Mouse (Mus musculus) lung, postnatal 0 days (tissue): ENCODE results near the gene Eps8l3. TPM values are rescaled to one million over a fixed set of nuclear protein-coding genes. Genes with fewer than 3 reads are reported as not detected.

Experiments used
- ATAC-seq: fragments of 200-750 bp; cut with Nextera tagmentation; 2 replicates; pipeline ENCODE4 v1.8.0; 2017; ENCODE audit warnings: moderate library complexity
- DNase-seq: peaks from one replicate; pipeline ENCODE4 v3.0.0-alpha.2; 2016; ENCODE audit warnings: low spot score
- H3K27ac ChIP-seq: fragments of 300-500 bp; sonication (generic); 2 replicates; pipeline ENCODE4 v1.5.1; 2014; ENCODE audit warnings: antibody characterized with exemption, mild to moderate bottlenecking, low read length, mixed read lengths
- H3K27me3 ChIP-seq: fragments of 300-500 bp; sonication (generic); replicated peaks from 2 replicates; pipeline ENCODE4 v1.6.1; 2014; ENCODE audit warnings: low read length, mixed read lengths; ENCODE audit not compliant: insufficient read depth
- H3K36me3 ChIP-seq: fragments of 300-500 bp; sonication (generic); 2 replicates; pipeline ENCODE4 v1.6.1; 2014; ENCODE audit warnings: low read length, mixed read lengths; ENCODE audit not compliant: insufficient read depth
- H3K4me1 ChIP-seq: fragments of 300-500 bp; sonication (generic); 2 replicates; pipeline ENCODE4 v1.6.1; 2014; ENCODE audit warnings: antibody characterized with exemption, low read depth, low read length, mixed read lengths; ENCODE audit not compliant: insufficient read depth
- H3K4me2 ChIP-seq: fragments of 300-500 bp; sonication (generic); replicated peaks from 2 replicates; pipeline ENCODE4 v1.6.1; 2014; ENCODE audit warnings: low read depth, mild to moderate bottlenecking, low read length, moderate library complexity, mixed read lengths
- H3K4me3 ChIP-seq: fragments of 300-500 bp; sonication (generic); 2 replicates; pipeline ENCODE4 v1.5.1; 2014; ENCODE audit warnings: low read depth, low read length
- H3K9ac ChIP-seq: fragments of 300-500 bp; sonication (generic); replicated peaks from 2 replicates; pipeline ENCODE4 v1.6.1; 2014; ENCODE audit warnings: low read depth, mild to moderate bottlenecking
- H3K9me3 ChIP-seq: fragments of 300-500 bp; sonication (generic); 2 replicates; pipeline ENCODE4 v1.6.1; 2016; ENCODE audit warnings: low read length, mixed read lengths
- CTCF ChIP-seq: IDR thresholded peaks from 2 replicates; pipeline ENCODE4 v1.5.1; 2016; ENCODE audit warnings: antibody characterized with exemption, mild to moderate bottlenecking
- EP300 ChIP-seq: IDR thresholded peaks from 2 replicates; pipeline ENCODE4 v1.6.1; 2016; ENCODE audit warnings: antibody characterized with exemption, mild to moderate bottlenecking, control low read depth
- WGBS: fragments of 180-500 bp; shearing (Covaris S2); extraction: QIAGEN DNeasy Blood & Tissue Kit; methylation state at CpG from one replicate; pipeline ENCODE4 v1.1.7; 2014; 5-methylcytosine and 5-hydroxymethylcytosine counted together
- polyA plus RNA-seq: library from polyadenylated mRNA; unstranded; fragments of >200 nt; fragmentation: Nextera tagmentation; extraction: Ambion mirVana; gene quantifications from 2 replicates; pipeline ENCODE4 v1.2.1, GENCODE M21; 2015

The Eps8l3 gene
- polyA plus RNA-seq, 1 experiment from 2014 or later: not detected

- H3K27me3 ChIP-seq: no peaks in the 10 kb centered on the region
- H3K36me3 ChIP-seq: no peaks in the 10 kb centered on the region
- TF ChIP-seq EP300: no peak
- peak; percentile 99 for TF ChIP-seq CTCF
- WGBS: 4% methylated on average over 8 of the region's 8 CpGs
- H3K4me1 ChIP-seq: no peaks in the 10 kb centered on the region; the same call in 1 of the 2 replicates
- no peak overlapping the region for H3K27ac ChIP-seq
- H3K4me3 ChIP-seq: no peak overlapping the region
- H3K4me2 ChIP-seq: no peak overlapping the region
- H3K9ac ChIP-seq: no peak overlapping the region
- peak; percentile 54 for ATAC-seq
- H3K9me3 ChIP-seq: no peaks in the 10 kb centered on the region
- peak; percentile 87 for DNase-seq
Observed at GRCm38 (mm10) chr3:107867086-107867485, 9.9 kb upstream of the Eps8l3 start.

- TF ChIP-seq CTCF (no peak), EP300 (no peak)
- Histone ChIP-seq H3K4me3 (no peak overlapping the region), H3K36me3 (no peaks in the 10 kb centered on the region), H3K27me3 (no peaks in the 10 kb centered on the region), H3K9me3 (no peaks in the 10 kb centered on the region), H3K4me1 (no peaks in the 10 kb centered on the region), H3K4me2 (no peak overlapping the region), H3K27ac (no peak overlapping the region), H3K9ac (no peak overlapping the region)
- ATAC-seq (no peak), DNase-seq (no peak)
- 89% methylated on average over 22 of the region's 22 CpGs for WGBS
Observed at GRCm38 (mm10) chr3:107868452-107868851, 8.6 kb upstream of the Eps8l3 start.

- Histone ChIP-seq H3K4me1 (no peaks in the 10 kb centered on the region), H3K9me3 (no peaks in the 10 kb centered on the region), H3K9ac (no peak overlapping the region), H3K27ac (no peak overlapping the region), H3K4me2 (no peak overlapping the region), H3K4me3 (no peak overlapping the region), H3K36me3 (no peaks in the 10 kb centered on the region), H3K27me3 (no peaks in the 10 kb centered on the region)
- no peak for TF ChIP-seq CTCF
- TF ChIP-seq EP300: no peak
- no peak for ATAC-seq
- no peak for DNase-seq
- whole genome bisulfite sequencing: 68% methylated on average over 7 of the region's 7 CpGs
Observed at GRCm38 (mm10) chr3:107869097-107869496, 7.9 kb upstream of the Eps8l3 start.

GRCm38 (mm10) chr3:107869925-107870324 is 7.1 kb upstream of the Eps8l3 start:
- 54% methylated on average over 4 of the region's 4 CpGs for WGBS
- Histone ChIP-seq H3K27ac (no peak overlapping the region), H3K4me2 (no peak overlapping the region), H3K4me1 (no peaks in the 10 kb centered on the region), H3K9ac (no peak overlapping the region), H3K27me3 (no peaks in the 10 kb centered on the region), H3K36me3 (no peaks in the 10 kb centered on the region), H3K9me3 (no peaks in the 10 kb centered on the region), H3K4me3 (no peak overlapping the region)
- no peak for DNase-seq
- ATAC-seq: no peak
- no peak for TF ChIP-seq EP300
- TF ChIP-seq CTCF: no peak

- ATAC-seq: no peak; the same call in 1 of the 2 replicates
- no peaks in the 10 kb centered on the region for H3K4me1 ChIP-seq
- H3K27me3 ChIP-seq: no peaks in the 10 kb centered on the region
- H3K9ac ChIP-seq: no peak overlapping the region
- H3K4me3 ChIP-seq: no peak overlapping the region
- no peak overlapping the region for H3K4me2 ChIP-seq
- H3K9me3 ChIP-seq: no peaks in the 10 kb centered on the region
- TF ChIP-seq EP300 (no peak), CTCF (no peak)
- no peaks in the 10 kb centered on the region for H3K36me3 ChIP-seq
- no peak overlapping the region for H3K27ac ChIP-seq
- no peak for DNase-seq
- WGBS: 50% methylated on average over 24 of the region's 24 CpGs
Observed at GRCm38 (mm10) chr3:107873335-107874251, 3.4 kb upstream of the Eps8l3 start.

- no peaks in the 10 kb centered on the region for H3K27me3 ChIP-seq
- no peak overlapping the region for H3K9ac ChIP-seq
- no peaks in the 10 kb centered on the region for H3K4me1 ChIP-seq
- no peak overlapping the region for H3K4me2 ChIP-seq
- no peaks in the 10 kb centered on the region for H3K9me3 ChIP-seq
- DNase-seq (no peak), ATAC-seq (no peak)
- WGBS: 35% methylated on average over 6 of the region's 6 CpGs
- no peak for TF ChIP-seq CTCF
- H3K27ac ChIP-seq: no peak overlapping the region
- no peak overlapping the region for H3K4me3 ChIP-seq
- H3K36me3 ChIP-seq: no peaks in the 10 kb centered on the region
Observed at GRCm38 (mm10) chr3:107875231-107875630, 1.8 kb upstream of the Eps8l3 start.
